Mouse (Mus musculus): ENCODE data around the gene Usp48. TPM values are rescaled to one million over a fixed set of nuclear protein-coding genes. Genes with fewer than 3 reads are reported as not detected.
"Not testable (repeated sequence)": the region's sequence is repeated elsewhere in the genome, so short reads cannot be mapped to it uniquely, and the experiment has no call there.

Usp48 gene
- 10 to 100 TPM; 20.1 to 24.4 TPM for total RNA-seq (2021)
- long read RNA-seq, experiment 1, partial matches to known transcripts: 0 of 15 reads
- long read RNA-seq, experiment 1, other reads (novel, unspliced or antisense): 15 of 15 reads
- long read RNA-seq, experiment 2, full-length matches to known transcripts: 1 of 17 reads
- long read RNA-seq, experiment 2, partial matches to known transcripts: 1 of 17 reads
- long read RNA-seq, experiment 2, other reads (novel, unspliced or antisense): 15 of 17 reads

DNA sequence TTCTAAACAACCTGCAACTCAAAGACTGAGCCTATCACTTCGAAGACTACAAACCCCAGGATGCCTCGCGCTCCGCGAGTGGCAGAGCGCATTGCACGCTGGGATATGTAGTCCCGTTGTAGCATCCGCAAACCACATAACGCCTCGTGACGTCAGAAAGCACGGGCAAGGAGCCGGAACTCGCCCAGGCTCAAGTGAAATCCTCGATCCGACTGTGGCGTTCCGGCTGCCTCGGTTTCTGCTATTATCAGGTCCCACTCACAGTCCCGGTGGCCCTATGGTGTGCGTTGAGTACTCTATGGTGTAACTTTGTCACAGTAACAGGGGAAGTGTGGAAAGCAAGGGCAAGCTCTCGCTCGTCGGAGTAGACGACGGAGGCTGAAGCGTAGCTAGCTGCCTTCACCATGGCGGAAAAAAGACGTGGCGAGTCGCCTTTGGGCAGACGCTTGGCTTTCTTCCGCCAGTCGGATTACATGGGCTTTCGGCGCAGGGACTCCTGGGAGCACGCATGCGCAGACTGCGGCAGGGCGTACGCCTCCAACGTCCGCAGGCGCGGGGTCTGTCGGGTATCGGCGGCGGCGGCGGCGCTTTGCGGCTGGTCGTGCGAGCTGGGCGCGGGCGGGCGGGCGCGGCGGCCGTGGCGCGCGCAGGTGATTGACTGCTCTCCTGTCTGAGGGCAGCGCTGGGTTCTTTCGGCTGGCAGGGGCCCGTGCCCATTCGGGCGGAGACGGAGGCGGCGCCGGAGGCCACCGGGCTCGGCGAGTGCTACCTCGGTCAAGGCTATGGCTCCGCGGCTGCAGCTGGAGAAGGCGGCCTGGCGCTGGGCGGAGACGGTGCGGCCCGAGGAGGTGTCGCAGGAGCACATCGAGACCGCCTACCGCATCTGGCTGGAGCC, at the start of gene Usp48:
Gene Usp48, plus strand, starts transcription at position 155 of the 895 bp plus-strand sequence.
- peak; percentile 100 for DNase-seq
- intact Hi-C loops (cut with DNase I; ENCODE audit: low total_unique reads): no loop called here

DNA sequence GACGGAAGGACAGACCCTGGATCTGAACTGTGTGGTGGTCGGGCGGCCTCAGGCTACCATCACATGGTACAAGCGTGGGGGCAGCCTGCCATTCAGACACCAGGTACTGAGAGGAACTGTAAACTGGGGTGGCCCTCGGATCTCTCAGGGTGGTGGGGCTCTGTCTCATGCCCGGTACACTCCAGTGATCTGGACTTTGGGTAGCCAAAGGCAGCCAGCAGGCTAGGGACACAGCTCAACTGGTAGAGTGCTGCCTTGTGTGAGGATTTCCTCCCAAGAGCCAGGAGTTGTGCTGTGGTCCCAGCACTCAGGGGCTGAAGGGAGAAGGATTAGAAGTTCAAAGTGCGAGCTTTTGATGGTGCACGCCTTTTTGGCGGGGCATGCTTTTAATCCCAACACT, 48.0 kb upstream of the Usp48 start:
- intact Hi-C loops (cut with DNase I; ENCODE audit: low total_unique reads): no loop called here
- no peak for DNase-seq

DNA sequence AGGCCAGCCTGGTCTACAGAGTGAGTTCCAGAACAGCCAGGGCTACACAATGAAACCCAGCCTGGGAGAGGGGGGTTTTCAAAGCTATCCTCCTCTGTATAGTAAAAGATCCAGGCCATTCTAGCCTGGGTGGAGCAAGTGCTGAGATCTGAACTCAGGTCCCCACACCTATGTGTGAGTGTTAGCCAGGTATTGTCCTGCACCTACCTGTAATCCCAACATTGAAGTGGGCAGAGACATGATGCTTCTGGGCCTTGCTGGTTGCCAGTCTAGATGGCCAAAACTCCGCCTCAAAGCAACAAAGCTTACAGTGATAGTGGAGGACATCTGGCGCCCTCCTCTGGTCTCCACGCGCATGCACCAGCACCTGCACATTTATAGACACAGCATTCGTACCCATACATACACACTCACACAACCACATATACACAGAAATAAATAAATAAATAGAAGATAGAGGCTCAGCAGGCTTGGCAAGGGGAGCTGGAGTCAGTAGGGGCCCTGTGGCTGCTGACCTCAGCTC, 47.5 kb upstream of the Usp48 start:
- DNase-seq: no peak
- intact Hi-C loops (cut with DNase I; ENCODE audit: low total_unique reads): no loop called here

DNA sequence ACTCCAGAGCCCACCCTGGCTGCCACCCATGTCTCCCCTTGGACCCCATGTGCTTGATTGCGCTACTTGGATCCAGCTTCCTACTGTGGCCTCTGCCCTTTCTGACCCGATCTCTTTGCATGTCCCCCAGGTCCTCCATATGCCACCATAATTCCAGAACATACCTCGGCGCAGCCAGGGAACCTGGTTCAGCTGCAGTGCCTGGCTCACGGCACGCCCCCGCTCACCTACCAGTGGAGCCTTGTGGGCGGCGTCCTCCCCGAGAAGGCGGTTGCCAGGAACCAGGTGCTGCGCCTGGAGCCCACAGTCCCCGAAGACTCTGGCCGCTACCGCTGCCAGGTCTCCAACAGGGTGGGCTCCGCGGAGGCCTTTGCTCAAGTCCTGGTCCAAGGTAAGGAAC, 40.1 kb upstream of the Usp48 start:
- DNase-seq: no peak
- intact Hi-C loops (cut with DNase I; ENCODE audit: low total_unique reads): no loop called here

DNA sequence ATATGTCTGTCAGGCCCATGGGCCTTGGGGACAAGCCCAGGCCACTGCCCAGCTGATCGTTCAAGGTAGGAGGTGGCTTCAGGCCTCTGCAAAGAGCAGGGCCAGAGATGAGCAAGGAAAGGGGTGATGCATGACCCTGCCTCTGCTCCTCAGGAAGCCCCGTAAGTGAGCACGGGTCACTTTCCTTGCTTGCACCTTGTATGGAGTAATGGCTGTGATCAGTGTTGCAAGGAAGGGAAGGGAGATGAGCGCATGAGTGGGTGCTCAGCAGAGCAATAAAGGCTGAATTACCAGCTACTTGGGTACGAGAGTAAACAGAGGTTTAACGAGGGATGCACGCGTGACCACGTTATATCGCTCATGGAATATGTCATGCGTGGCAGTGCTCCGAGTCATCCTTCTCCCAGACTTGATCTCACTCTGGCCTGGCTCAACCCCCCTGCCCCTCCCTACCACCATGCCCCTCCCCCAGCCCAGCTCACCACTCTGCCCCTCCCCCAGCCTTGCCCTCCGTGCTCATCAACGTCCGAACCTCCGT, 36.8 kb upstream of the Usp48 start:
- intact Hi-C loops (cut with DNase I; ENCODE audit: low total_unique reads): no loop called here
- DNase-seq: no peak

DNA sequence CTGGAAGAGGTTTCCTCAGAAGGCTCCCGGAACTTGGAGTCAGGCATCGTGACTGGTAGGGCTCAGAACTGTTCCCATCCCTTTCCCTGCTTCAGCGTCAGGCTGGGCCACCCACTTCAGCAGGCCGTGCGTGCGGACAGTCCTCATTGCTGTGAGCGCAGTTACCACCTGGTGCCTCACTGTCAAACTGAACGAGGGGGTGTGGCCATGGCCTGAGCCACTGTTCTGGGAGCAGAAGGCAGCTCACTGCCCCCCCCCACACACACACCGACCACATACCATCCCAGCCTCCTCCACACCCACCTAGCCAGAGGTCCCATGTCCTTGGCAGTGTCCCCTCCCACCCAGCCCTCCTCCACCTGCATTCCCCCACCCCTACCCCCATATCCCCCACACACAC, 23.7 kb upstream of the Usp48 start:
- intact Hi-C loops (cut with DNase I; ENCODE audit: low total_unique reads): no loop called here
- DNase-seq: no peak

DNA sequence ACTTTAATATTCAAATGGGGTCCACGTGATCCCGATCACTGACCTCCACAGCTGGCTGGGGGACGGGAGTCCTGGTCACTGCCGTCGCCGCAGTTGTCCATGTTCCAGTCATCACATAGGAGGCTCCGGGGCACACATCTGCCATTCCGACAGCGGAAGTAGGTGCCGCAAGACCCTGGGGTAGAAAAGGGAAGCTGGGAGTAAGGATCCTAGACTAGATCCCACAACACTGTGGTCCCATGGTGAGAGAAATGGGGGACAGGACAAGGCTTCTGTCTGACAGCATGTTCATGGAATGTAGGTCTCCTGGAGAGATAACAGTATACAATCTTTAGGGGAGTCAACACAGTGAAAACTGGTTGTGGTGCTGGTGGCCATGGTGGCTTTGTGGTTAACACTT, 19.1 kb upstream of the Usp48 start, which contains the start of gene Ldlrad2:
Gene Ldlrad2, minus strand, starts transcription at position 101 of the 400 bp plus-strand sequence.
- DNase-seq: no peak
- intact Hi-C loops (cut with DNase I; ENCODE audit: low total_unique reads): no loop called here

DNA sequence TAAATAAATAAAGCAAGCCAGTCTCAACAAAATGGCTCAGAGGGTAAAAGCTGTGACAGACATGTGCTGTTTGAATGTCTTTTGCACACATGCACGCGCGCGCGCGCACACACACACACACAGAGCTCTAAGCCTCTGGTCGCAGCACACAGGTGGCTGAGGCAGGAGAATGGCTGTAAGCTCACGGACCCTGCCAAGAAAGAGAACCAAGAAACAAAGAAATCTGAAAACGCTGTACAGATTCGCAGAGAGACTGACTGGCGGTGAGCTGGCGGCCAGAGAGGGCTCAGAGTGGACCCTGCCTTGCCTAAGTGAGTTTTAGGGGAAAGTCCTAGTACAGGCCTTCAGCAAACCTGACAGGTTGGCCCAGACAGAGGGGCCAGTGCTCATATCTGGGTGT, 16.1 kb upstream of the Usp48 start:
- intact Hi-C loops (cut with DNase I; ENCODE audit: low total_unique reads): no loop called here
- no peak for DNase-seq

DNA sequence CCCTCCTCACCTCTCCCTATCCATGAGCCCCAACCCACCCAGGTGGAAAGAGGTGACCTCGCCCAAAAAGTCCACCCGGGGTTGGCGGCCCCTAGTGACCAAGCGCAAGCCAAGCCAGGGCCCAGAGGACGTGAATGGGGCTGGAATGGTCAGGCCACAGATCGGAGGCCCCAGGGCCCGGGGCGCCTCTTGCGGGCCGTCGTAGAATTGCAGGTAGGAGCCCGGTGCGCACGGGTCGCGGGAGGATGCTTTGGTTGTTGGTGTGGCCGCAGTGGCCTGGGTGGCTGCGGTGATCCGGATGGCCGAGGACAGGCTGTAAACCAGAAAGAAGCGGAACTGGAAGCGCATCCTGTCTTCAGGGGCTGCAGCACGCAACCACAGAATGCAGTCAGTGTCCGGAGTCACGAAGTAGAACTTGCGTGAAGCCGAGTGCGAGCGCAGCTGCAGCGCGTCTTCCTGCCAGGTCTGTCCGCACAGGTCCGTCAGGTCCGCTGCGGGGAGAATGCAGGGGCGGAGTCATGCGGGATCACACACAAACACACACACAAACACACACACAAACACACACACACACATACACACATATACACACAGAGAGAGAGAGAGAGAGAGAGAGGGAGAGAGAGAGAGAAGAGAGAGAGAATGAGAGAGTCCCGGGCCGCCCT, 15.2 kb upstream of the Usp48 start:
- intact Hi-C loops (cut with DNase I; ENCODE audit: low total_unique reads): no loop called here
- DNase-seq: peak; percentile 65

DNA sequence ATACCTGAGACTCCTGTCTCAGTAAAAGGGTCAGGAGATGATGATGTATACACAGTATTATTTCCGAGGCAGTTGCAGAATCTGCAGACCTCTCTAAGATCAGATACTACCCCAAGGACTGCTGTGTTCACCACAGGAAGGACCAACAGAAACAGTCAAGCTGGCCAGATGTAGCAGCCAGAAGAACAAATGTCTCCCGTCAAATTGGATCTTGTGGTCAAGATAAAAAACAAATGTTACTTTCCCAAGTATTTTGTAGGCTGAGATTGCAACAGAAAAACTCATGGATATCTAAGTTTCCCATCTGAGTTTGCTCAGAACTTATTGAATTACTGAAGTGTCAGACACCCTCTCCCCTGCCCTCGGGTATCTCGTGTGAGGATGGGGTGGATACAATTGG, 13.8 kb upstream of the Usp48 start:
- intact Hi-C loops (cut with DNase I; ENCODE audit: low total_unique reads): no loop called here
- DNase-seq: no peak

DNA sequence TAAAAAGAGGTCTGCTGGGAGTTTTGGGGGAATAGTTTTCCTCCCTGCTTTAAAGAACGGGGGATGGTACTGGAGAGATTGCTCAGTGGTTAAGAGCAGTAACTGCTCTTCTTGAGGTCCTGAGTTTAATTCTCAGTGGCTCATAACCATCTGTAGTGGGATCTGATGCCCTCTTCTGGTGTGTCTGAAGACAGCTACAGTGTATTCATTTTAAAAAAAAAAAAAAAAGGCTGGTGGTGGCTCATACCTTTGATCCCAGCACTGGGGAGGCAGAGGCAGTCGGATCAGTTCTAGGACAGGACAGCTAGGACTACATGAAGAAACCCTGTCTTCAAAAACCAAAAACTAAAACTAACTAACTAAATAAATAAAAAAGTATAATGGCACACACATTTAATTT, 13.3 kb upstream of the Usp48 start:
- intact Hi-C loops (cut with DNase I; ENCODE audit: low total_unique reads): no loop called here
- DNase-seq: no peak

DNA sequence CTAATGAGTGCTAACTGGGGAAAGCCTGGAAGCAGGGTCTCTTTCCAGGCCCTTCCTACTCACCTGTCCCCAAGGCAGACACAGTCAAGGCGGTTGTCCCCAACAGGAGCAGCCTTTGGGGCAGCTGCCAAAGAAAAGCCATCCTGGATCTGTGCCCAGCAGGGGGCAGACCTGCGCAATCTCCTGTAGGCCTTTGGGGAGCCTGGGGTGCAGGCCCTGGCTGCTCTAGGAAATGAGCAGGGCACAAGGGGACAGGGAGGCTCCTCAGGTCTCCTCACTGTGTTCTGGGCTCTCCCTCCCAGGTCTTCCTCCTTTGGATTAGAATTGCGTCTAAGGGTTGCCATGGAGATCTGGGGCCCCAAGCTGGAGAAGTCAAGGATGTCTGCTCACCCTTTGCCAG, 11.7 kb upstream of the Usp48 start:
- intact Hi-C loops (cut with DNase I; ENCODE audit: low total_unique reads): no loop called here
- no peak for DNase-seq

DNA sequence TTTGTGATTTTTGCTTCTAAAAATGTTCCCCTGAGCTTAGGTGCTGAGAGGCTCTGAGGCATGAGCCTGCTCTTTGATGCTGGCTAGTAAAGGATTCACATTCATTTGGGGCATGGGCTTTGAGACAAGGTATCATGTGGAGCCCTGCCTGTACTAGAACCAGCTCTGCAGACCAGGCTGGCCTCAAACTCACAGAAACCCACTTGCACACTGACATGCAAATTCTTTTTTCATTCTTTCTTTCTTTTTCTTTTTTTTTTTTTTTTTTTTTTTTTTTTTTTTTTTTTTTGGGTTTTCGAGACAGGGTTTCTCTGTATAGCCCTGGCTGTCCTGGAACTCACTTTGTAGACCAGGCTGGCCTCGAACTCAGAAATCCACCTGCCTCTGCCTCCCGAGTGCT, 4.5 kb upstream of the Usp48 start:
- intact Hi-C loops (cut with DNase I; ENCODE audit: low total_unique reads): not testable (repeated sequence)

DNA sequence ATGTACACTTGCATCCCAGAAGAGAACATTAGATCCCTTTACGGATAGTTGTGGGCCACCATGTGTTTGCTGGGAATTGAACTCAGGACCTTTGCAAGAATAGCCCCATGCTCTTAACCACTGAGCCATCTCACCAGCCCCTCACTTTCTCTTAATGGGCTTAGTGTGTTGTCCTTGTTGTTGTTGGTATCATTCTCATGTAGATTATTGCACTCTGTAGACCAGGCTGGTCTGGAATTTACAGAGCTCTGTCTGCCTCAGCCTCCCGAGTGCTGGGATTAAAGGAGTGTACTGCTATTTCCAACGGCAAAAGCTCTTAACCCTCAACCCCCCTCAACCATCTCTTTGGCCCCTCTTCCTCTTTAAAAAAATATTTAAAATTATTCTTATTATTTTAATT, 4.0 kb upstream of the Usp48 start:
- intact Hi-C loops (cut with DNase I; ENCODE audit: low total_unique reads): no loop called here

More for the DNA sequence above, 4.5 kb upstream of the Usp48 start:
- DNase-seq: not testable (repeated sequence)

DNA sequence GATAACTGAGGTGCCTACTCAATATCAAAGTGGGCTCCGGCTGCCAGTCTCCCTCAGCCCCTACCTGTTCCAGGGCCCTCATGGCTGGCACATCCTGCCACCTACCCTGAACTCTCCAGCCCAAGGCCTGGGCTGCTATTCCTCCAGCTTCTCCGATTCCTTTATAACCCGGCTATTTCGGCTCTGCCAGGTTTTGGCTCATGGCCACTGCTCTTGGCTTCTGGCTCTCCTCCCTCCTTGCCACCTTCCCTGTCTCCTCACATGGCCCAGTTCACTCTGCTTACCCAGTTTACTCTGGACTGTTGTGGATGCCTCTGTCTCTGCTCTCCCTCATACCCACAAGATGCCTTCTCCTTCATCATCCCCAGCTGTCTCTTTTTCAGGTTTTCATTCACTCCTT, 2.6 kb upstream of the Usp48 start:
- intact Hi-C loops (cut with DNase I; ENCODE audit: low total_unique reads): no loop called here
- DNase-seq: peak; percentile 28

More for the DNA sequence above, 4.0 kb upstream of the Usp48 start:
- no peak for DNase-seq

DNA sequence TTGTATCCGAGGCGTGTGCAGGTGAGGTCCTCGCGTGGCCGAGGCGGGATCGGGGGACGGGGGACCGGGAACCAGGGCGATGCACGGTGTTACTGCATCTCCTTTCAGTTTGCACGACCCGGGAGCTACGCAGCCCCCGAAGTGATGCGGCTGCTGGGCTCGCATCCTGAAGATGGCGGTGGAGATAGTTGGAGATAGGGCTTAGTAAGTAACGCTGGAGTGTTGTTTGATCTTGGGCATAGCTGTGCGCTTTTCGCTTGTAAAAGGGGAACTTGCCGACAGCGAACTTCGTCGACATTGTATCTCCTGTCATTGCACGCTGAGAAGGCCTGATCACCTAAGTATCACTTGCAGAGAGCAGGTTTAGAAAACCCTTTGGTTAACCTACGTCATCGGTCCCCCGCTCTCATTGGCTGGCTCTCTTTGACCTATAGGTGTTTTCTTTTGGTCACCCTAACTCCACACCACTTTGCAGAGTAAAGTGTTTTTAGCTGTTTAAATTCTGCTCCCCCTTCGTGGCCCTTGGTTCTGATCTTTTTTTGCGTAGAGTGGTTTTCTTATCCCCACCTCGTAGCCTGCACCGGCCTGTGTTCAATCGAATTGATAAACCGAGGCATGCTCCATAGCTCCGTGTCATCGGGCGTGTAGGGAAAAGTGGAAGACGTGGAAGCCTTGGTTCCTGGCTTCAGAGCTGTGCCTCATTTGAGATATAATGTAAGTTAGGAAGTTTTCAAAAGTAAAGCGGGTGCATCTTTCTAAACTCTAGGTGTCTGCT, 1.1 kb downstream of the Usp48 start:
- no peak for DNase-seq
- intact Hi-C loops (cut with DNase I; ENCODE audit: low total_unique reads): no loop called here

DNA sequence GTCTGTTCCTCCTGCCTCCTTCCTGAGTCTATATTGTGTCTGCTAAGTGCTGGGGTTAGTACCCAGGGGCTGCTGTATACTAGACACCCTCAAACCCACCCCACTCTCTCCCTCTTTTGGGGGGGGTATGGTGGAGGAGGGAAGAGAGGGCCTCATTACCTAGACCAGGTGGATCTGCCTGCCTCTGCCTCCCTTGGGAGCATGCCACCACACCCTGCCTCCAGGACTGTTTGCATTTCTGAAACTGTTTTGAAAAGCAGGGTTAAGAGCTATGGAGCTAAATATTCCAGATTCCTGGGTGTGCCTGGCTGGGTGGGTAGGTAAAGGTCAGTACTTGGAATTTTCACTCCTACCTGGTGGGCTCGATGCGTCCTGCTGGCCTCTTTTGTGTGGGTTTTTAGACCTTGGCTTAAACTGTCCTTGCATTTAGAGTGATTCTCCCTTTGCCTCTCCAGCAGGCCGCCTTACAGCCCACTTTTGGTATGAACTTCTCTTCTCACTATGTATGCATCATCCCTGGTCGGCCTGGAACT, 3.6 kb downstream of the Usp48 start:
- intact Hi-C loops (cut with DNase I; ENCODE audit: low total_unique reads): no loop called here
- no peak for DNase-seq

DNA sequence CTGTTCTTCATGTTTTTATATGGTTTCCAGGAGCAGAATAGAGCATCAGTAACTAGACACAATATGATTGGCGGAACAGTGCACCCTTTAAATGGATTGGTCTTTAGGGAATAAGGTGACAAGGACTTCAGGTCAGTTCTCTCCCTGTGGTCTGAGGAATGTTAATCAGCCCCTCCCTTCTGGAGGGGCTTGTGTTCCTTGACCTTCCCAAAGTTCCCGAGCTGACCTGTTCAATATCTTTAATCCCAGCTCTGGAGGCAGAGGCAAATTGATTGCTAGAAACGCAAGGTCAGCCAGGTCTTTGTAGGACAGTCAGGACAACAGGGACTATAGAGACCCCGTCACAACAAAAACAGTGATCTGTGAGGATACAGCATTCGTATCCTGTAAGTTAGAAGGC, 5.0 kb downstream of the Usp48 start:
- intact Hi-C loops (cut with DNase I; ENCODE audit: low total_unique reads): no loop called here
- no peak for DNase-seq
